Mouse (Mus musculus) layer of hippocampus, postnatal 10 days (tissue): Measurements from ENCODE around the gene Pop7. TPM values are rescaled to one million over a fixed set of nuclear protein-coding genes. Genes with fewer than 3 reads are reported as not detected.

ENCODE experiments used
- DNase-seq, 2 experiments: peaks; one replicate each; pipeline ENCODE4 v3.0.0; 2021; ENCODE audit warnings: low spot score in 2 of 2
- total RNA-seq, 2 experiments: library from RNA; stranded (reverse); gene quantifications; 2 replicates each; pipeline ENCODE4 v1.2.3; 2021

Gene Pop7
- total RNA-seq, 2 experiments from 2014 or later = 30.7 to 36.5 TPM

GRCm38 (mm10) chr5:137528247-137528968, 26.1 kb upstream of the Pop7 start:
- DNase-seq = no peak

- no peak for DNase-seq
Observed at GRCm38 (mm10) chr5:137527413-137527812, 25.1 kb upstream of the Pop7 start.

GRCm38 (mm10) chr5:137526192-137526936, 24.0 kb upstream of the Pop7 start:
- DNase-seq = peak; percentile 44 to 60

- DNase-seq = no peak
Observed at GRCm38 (mm10) chr5:137525511-137525910, 23.2 kb upstream of the Pop7 start.

- no peak for DNase-seq
Observed at GRCm38 (mm10) chr5:137524671-137525070, 22.4 kb upstream of the Pop7 start.

GRCm38 (mm10) chr5:137524251-137524515, 21.9 kb upstream of the Pop7 start:
- DNase-seq = no peak

GRCm38 (mm10) chr5:137523396-137524250, 21.3 kb upstream of the Pop7 start:
- DNase-seq = no peak

GRCm38 (mm10) chr5:137522711-137523110, 20.4 kb upstream of the Pop7 start:
- no peak for DNase-seq

- no peak for DNase-seq
Observed at GRCm38 (mm10) chr5:137521861-137522260, 19.5 kb upstream of the Pop7 start.

- no peak for DNase-seq
Observed at GRCm38 (mm10) chr5:137519691-137520550, 17.6 kb upstream of the Pop7 start.

GRCm38 (mm10) chr5:137518436-137518835, 16.1 kb upstream of the Pop7 start, which contains the start of gene Gigyf1:
Gigyf1 (plus strand) TSS chr5:137518548.
- peak; percentile 48 to 50 for DNase-seq

- no peak for DNase-seq
Observed at GRCm38 (mm10) chr5:137514811-137515210, 12.5 kb upstream of the Pop7 start.

GRCm38 (mm10) chr5:137513951-137514721, 11.8 kb upstream of the Pop7 start:
- DNase-seq = no peak

- peak in 1 of 2 experiments; percentile 54 for DNase-seq
Observed at GRCm38 (mm10) chr5:137512847-137513794, 10.8 kb upstream of the Pop7 start.

GRCm38 (mm10) chr5:137511706-137512105, 9.4 kb upstream of the Pop7 start:
- peak in 1 of 2 experiments; percentile 12 for DNase-seq

- peak; percentile 40 to 47 for DNase-seq
Observed at GRCm38 (mm10) chr5:137510573-137511390, 8.5 kb upstream of the Pop7 start.

- peak; percentile 80 to 87 for DNase-seq
Observed at GRCm38 (mm10) chr5:137510014-137510501, 7.7 kb upstream of the Pop7 start.

- DNase-seq = peak in 1 of 2 experiments; percentile 15
Observed at GRCm38 (mm10) chr5:137504041-137504440, 1.7 kb upstream of the Pop7 start.
